14 mouse cellular contexts compared by ENCODE assay signal in the genomic region with DNA sequence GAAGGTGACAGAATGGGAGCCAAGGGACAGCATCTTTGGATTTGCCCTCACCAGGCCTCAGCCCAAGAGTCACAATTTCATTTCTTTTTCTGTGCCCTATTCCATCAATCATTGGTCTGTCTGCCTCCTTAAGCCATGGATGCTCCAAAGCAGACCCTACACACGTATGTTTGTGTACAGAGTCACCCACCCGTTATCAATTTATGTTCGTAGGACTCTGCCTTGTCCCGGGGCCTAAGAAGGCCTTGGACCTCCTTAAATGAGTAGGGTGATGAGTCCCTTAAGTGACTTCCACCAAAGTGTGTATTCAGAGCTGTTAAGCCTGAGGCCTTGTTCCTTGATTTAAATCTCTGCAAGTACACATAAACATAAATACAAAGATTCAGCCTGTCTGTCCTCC. TPM values are rescaled to one million over a fixed set of nuclear protein-coding genes. Genes with fewer than 3 reads are reported as not detected.
DNase-seq lines count a peak whose midpoint lies in the region; ATAC-seq and TF ChIP-seq lines count a peak whose summit lies in the region.
"Had no signal": no experiment of that assay in that cellular context is flagged by ENCODE, and none has a peak within 500 bp of the region (broad histone marks: within the 10 kb centered on the region; RNA-seq: fewer than 3 reads in every experiment).

No protein-coding gene starts in this region.

- no peak overlapping the region; the same call in 1 of the 2 replicates for H3K4me3 ChIP-seq in layer of hippocampus, adult 2 months
- H3K4me3 ChIP-seq in forebrain, postnatal 0 days (ENCODE audit: low read depth, low read length) = no peak overlapping the region
- no peak overlapping the region; the same call in 1 of the 2 replicates for H3K4me3 ChIP-seq in midbrain, embryonic 13.5 days (replicated peaks)
- H3K4me3 ChIP-seq in neural tube, embryonic 15.5 days (replicated peaks) = no peak overlapping the region
- H3K4me3 ChIP-seq in kidney, embryonic 15.5 days (replicated peaks) = no peak overlapping the region
- H3K4me3 ChIP-seq: heart, adult 2 months had no signal

- H3K36me3 ChIP-seq in forebrain, postnatal 0 days (ENCODE audit: insufficient read depth) = peaks cover 10% of the 10 kb centered on the region
- H3K36me3 ChIP-seq in midbrain, embryonic 13.5 days = peaks cover 10% of the 10 kb centered on the region; the same call in 1 of the 2 replicates
- no peaks in the 10 kb centered on the region for H3K36me3 ChIP-seq in neural tube, embryonic 15.5 days
- H3K36me3 ChIP-seq in kidney, embryonic 15.5 days = no peaks in the 10 kb centered on the region
- H3K36me3 ChIP-seq: embryonic facial prominence, embryonic 10.5 days had no signal

- H3K27me3 ChIP-seq in forebrain, postnatal 0 days (ENCODE audit: insufficient read depth, low read length) = no peaks in the 10 kb centered on the region
- H3K27me3 ChIP-seq in midbrain, embryonic 13.5 days = peaks cover 43% of the 10 kb centered on the region
- H3K27me3 ChIP-seq in neural tube, embryonic 15.5 days (replicated peaks) = no peaks in the 10 kb centered on the region
- peaks cover 99% of the 10 kb centered on the region for H3K27me3 ChIP-seq in kidney, embryonic 15.5 days

- ATAC-seq in forebrain, postnatal 0 days = no peak
- ATAC-seq in midbrain, embryonic 13.5 days = no peak
- ATAC-seq in neural tube, embryonic 15.5 days (ENCODE audit: low FRiP score) = no peak
- ATAC-seq in megakaryocyte progenitor cell, adult 5-6 weeks (replicated peaks; ENCODE audit: poor library complexity) = no peak
- no peak for ATAC-seq in kidney, embryonic 15.5 days (replicated peaks; ENCODE audit: low FRiP score)

- H3K9me3 ChIP-seq in forebrain, postnatal 0 days (ENCODE audit: low read length) = no peaks in the 10 kb centered on the region
- no peaks in the 10 kb centered on the region for H3K9me3 ChIP-seq in midbrain, embryonic 13.5 days
- H3K9me3 ChIP-seq in neural tube, embryonic 15.5 days (replicated peaks) = no peaks in the 10 kb centered on the region
- H3K9me3 ChIP-seq in kidney, embryonic 15.5 days (replicated peaks) = no peaks in the 10 kb centered on the region
- H3K9me3 ChIP-seq: embryonic facial prominence, embryonic 10.5 days had no signal

- H3K4me2 ChIP-seq in forebrain, postnatal 0 days (ENCODE audit: low read depth) = peak overlapping the region; percentile 57; the same call in 1 of the 2 replicates
- peak overlapping the region; percentile 90 for H3K4me2 ChIP-seq in midbrain, embryonic 13.5 days (replicated peaks)
- H3K4me2 ChIP-seq in neural tube, embryonic 15.5 days = peak overlapping the region; percentile 56; the same call in 1 of the 2 replicates
- H3K4me2 ChIP-seq in kidney, embryonic 15.5 days = no peak overlapping the region

- 30% methylated on average over 4 of the region's 4 CpGs for WGBS in forebrain, postnatal 0 days
- 73% methylated on average over 4 of the region's 4 CpGs for WGBS in midbrain, embryonic 13.5 days
- 23% methylated on average over 4 of the region's 4 CpGs for WGBS in neural tube, embryonic 15.5 days
- 83% methylated on average over 4 of the region's 4 CpGs for WGBS in kidney, embryonic 15.5 days

- H3K4me1 ChIP-seq in forebrain, postnatal 0 days (ENCODE audit: insufficient read depth) = peaks cover 64% of the 10 kb centered on the region
- H3K4me1 ChIP-seq in midbrain, embryonic 13.5 days (replicated peaks) = peaks cover 97% of the 10 kb centered on the region
- peaks cover 93% of the 10 kb centered on the region for H3K4me1 ChIP-seq in neural tube, embryonic 15.5 days
- peaks cover 11% of the 10 kb centered on the region for H3K4me1 ChIP-seq in kidney, embryonic 15.5 days

- H3K27ac ChIP-seq in layer of hippocampus, adult 2 months = peak overlapping the region; percentile 97
- H3K27ac ChIP-seq in forebrain, postnatal 0 days (ENCODE audit: low read depth, low read length) = peak overlapping the region; percentile 98
- H3K27ac ChIP-seq in midbrain, embryonic 13.5 days = peak overlapping the region; percentile 97
- peak overlapping the region; percentile 98 for H3K27ac ChIP-seq in neural tube, embryonic 15.5 days (replicated peaks)
- no peak overlapping the region for H3K27ac ChIP-seq in kidney, embryonic 15.5 days
- H3K27ac ChIP-seq: gastrocnemius, adult 2 months; heart, adult 2 months had no signal

- no peak for DNase-seq in layer of hippocampus, adult 2 months (ENCODE audit: low spot score in 2 of 2)
- DNase-seq in layer of hippocampus, postnatal 14 days (ENCODE audit: low spot score in 2 of 2) = no peak
- no peak for DNase-seq in forebrain, postnatal 0 days
- DNase-seq in urinary bladder, adult 2 months (ENCODE audit: low spot score) = no peak
- DNase-seq: adrenal gland, adult 2 months; gastrocnemius, adult 2 months; heart, adult 2 months; kidney, adult 18-20 months; lung, embryonic 14.5 days had no signal

- TF ChIP-seq CTCF in layer of hippocampus, adult 2 months (conservative IDR thresholded peaks at IDR 0.05) = no peak
- no peak for TF ChIP-seq CTCF in forebrain, postnatal 0 days (IDR thresholded peaks at IDR 0.05; ENCODE audit: low read depth)

- H3K9ac ChIP-seq in forebrain, postnatal 0 days = peak overlapping the region; percentile 80
- peak overlapping the region; percentile 81 for H3K9ac ChIP-seq in midbrain, embryonic 13.5 days (replicated peaks)
- peak overlapping the region; percentile 51 for H3K9ac ChIP-seq in neural tube, embryonic 15.5 days (replicated peaks)
- H3K9ac ChIP-seq in kidney, embryonic 15.5 days = no peak overlapping the region

RNA-seq across cellular contexts. Expression of gene Polg, which starts 50.1 kb away (rescaled TPM):
- total RNA-seq in layer of hippocampus, adult 2 months (2021) = 100 to 1,000 TPM in 1 of 2 experiments, 10 to 100 TPM in 1; 76.5 to 101 TPM
- 10 to 100 TPM; 84.1 to 90.7 TPM for total RNA-seq in layer of hippocampus, postnatal 14 days (2021)
- total RNA-seq in forebrain, postnatal 0 days (2014; rRNA removed) = 51.1 and 52.9 TPM in 2 replicates
- polyA plus RNA-seq in forebrain, postnatal 0 days (2015; fragmentation: Nextera tagmentation; extraction: Ambion mirVana) = 17.4 and 19.4 TPM in 2 replicates
- polyA plus RNA-seq in midbrain, embryonic 13.5 days (2015; fragmentation: Nextera tagmentation; extraction: Ambion mirVana) = 22.0 and 23.8 TPM in 2 replicates
- 24.2 and 25.0 TPM in 2 replicates for polyA plus RNA-seq in neural tube, embryonic 15.5 days (2015; fragmentation: Nextera tagmentation; extraction: Ambion mirVana)
- 50.9 and 56.0 TPM in 2 replicates for polyA plus RNA-seq in urinary bladder, adult 2 months (2012; rRNA removed)
- 21.2 and 22.5 TPM in 2 replicates for total RNA-seq in megakaryocyte progenitor cell, adult 5-6 weeks (2015)
- 41.3 and 52.0 TPM in 2 replicates for total RNA-seq in megakaryocyte progenitor cell, adult 5-6 weeks (2017)
- 32.9 and 36.7 TPM in 2 replicates for polyA plus RNA-seq in kidney, embryonic 15.5 days (2015; fragmentation: Nextera tagmentation; extraction: Ambion mirVana)
